Mouse (Mus musculus): ENCODE results near the gene Sugp2. TPM values are rescaled to one million over a fixed set of nuclear protein-coding genes. Genes with fewer than 3 reads are reported as not detected.

Gene Sugp2
- polyA plus RNA-seq (2011; ENCODE audit: insufficient read depth, insufficient read length, low read depth, missing spikeins) = 46.0 and 47.2 TPM in 2 replicates

GRCm38 (mm10) chr8:70234080-70234780, at the start of gene Sugp2, which contains the start of gene Armc6:
TSS of gene Sugp2 (plus strand) at chr8:70234226.
TSS of gene Armc6 (minus strand) at chr8:70234466.
- TF ChIP-seq CTCF (IDR thresholded peaks at IDR 0.05; ENCODE audit: low read depth, low read length) (no peak), EP300 (IDR thresholded peaks at IDR 0.05; ENCODE audit: insufficient read depth, low read depth, low read length) (no peak), POLR2A (IDR thresholded peaks at IDR 0.05; ENCODE audit: insufficient read depth, low read length) (no peak)
- H3K27ac ChIP-seq (ENCODE audit: insufficient read depth, low read length) = peak within 1 kb of the TSS; percentile 66; the same call in 1 of the 2 replicates
- no peaks in the 10 kb centered on the region for H3K9me3 ChIP-seq (replicated peaks; ENCODE audit: control insufficient read depth, insufficient read depth, low read length, poor library complexity, severe bottlenecking)
- H3K27me3 ChIP-seq (ENCODE audit: control insufficient read depth, insufficient read depth, low read length, poor library complexity, severe bottlenecking) = no peaks in the 10 kb centered on the region
- no peaks in the 10 kb centered on the region for H3K4me1 ChIP-seq (ENCODE audit: control insufficient read depth, insufficient read depth, low read length)
- peaks cover 29% of the 10 kb centered on the region for H3K36me3 ChIP-seq (ENCODE audit: control insufficient read depth, insufficient read depth, low read length, poor library complexity, severe bottlenecking)
- peak within 1 kb of the TSS; percentile 69 for H3K9ac ChIP-seq (ENCODE audit: low read depth, poor library complexity, severe bottlenecking)
- H3K4me3 ChIP-seq (ENCODE audit: low read depth, low read length) = peak within 1 kb of the TSS; percentile 86

- Histone ChIP-seq H3K27ac (ENCODE audit: insufficient read depth, low read length) (no peak overlapping the region), H3K9ac (ENCODE audit: low read depth, poor library complexity, severe bottlenecking) (no peak overlapping the region), H3K27me3 (ENCODE audit: control insufficient read depth, insufficient read depth, low read length, poor library complexity, severe bottlenecking) (no peaks in the 10 kb centered on the region), H3K4me1 (ENCODE audit: control insufficient read depth, insufficient read depth, low read length) (no peaks in the 10 kb centered on the region), H3K4me3 (ENCODE audit: low read depth, low read length) (no peak overlapping the region), H3K36me3 (ENCODE audit: control insufficient read depth, insufficient read depth, low read length, poor library complexity, severe bottlenecking) (no peaks in the 10 kb centered on the region), H3K9me3 (replicated peaks; ENCODE audit: control insufficient read depth, insufficient read depth, low read length, poor library complexity, severe bottlenecking) (no peaks in the 10 kb centered on the region)
- TF ChIP-seq POLR2A (IDR thresholded peaks at IDR 0.05; ENCODE audit: insufficient read depth, low read length) (no peak), EP300 (IDR thresholded peaks at IDR 0.05; ENCODE audit: insufficient read depth, low read depth, low read length) (no peak), CTCF (IDR thresholded peaks at IDR 0.05; ENCODE audit: low read depth, low read length) (no peak)
Observed at GRCm38 (mm10) chr8:70188707-70189106, 45.3 kb upstream of the Sugp2 start.

- Histone ChIP-seq H3K27ac (ENCODE audit: insufficient read depth, low read length) (no peak overlapping the region), H3K4me1 (ENCODE audit: control insufficient read depth, insufficient read depth, low read length) (no peaks in the 10 kb centered on the region), H3K9ac (ENCODE audit: low read depth, poor library complexity, severe bottlenecking) (no peak overlapping the region), H3K4me3 (ENCODE audit: low read depth, low read length) (no peak overlapping the region), H3K27me3 (ENCODE audit: control insufficient read depth, insufficient read depth, low read length, poor library complexity, severe bottlenecking) (no peaks in the 10 kb centered on the region), H3K9me3 (replicated peaks; ENCODE audit: control insufficient read depth, insufficient read depth, low read length, poor library complexity, severe bottlenecking) (no peaks in the 10 kb centered on the region), H3K36me3 (ENCODE audit: control insufficient read depth, insufficient read depth, low read length, poor library complexity, severe bottlenecking) (no peaks in the 10 kb centered on the region)
- no peak for TF ChIP-seq POLR2A (IDR thresholded peaks at IDR 0.05; ENCODE audit: insufficient read depth, low read length)
- no peak for TF ChIP-seq EP300 (IDR thresholded peaks at IDR 0.05; ENCODE audit: insufficient read depth, low read depth, low read length)
- TF ChIP-seq CTCF (IDR thresholded peaks at IDR 0.05; ENCODE audit: low read depth, low read length) = no peak
Observed at GRCm38 (mm10) chr8:70193238-70193637, 40.8 kb upstream of the Sugp2 start.

- no peak overlapping the region for H3K27ac ChIP-seq (ENCODE audit: insufficient read depth, low read length)
- TF ChIP-seq EP300 (IDR thresholded peaks at IDR 0.05; ENCODE audit: insufficient read depth, low read depth, low read length) = no peak
- TF ChIP-seq CTCF (IDR thresholded peaks at IDR 0.05; ENCODE audit: low read depth, low read length) = no peak
- no peak for TF ChIP-seq POLR2A (IDR thresholded peaks at IDR 0.05; ENCODE audit: insufficient read depth, low read length)
- no peak overlapping the region for H3K4me3 ChIP-seq (ENCODE audit: low read depth, low read length)
- H3K4me1 ChIP-seq (ENCODE audit: control insufficient read depth, insufficient read depth, low read length) = no peaks in the 10 kb centered on the region
- no peaks in the 10 kb centered on the region for H3K9me3 ChIP-seq (replicated peaks; ENCODE audit: control insufficient read depth, insufficient read depth, low read length, poor library complexity, severe bottlenecking)
- no peaks in the 10 kb centered on the region for H3K36me3 ChIP-seq (ENCODE audit: control insufficient read depth, insufficient read depth, low read length, poor library complexity, severe bottlenecking)
- H3K27me3 ChIP-seq (ENCODE audit: control insufficient read depth, insufficient read depth, low read length, poor library complexity, severe bottlenecking) = no peaks in the 10 kb centered on the region
- no peak overlapping the region for H3K9ac ChIP-seq (ENCODE audit: low read depth, poor library complexity, severe bottlenecking)
Observed at GRCm38 (mm10) chr8:70194191-70194590, 39.8 kb upstream of the Sugp2 start.

DNA sequence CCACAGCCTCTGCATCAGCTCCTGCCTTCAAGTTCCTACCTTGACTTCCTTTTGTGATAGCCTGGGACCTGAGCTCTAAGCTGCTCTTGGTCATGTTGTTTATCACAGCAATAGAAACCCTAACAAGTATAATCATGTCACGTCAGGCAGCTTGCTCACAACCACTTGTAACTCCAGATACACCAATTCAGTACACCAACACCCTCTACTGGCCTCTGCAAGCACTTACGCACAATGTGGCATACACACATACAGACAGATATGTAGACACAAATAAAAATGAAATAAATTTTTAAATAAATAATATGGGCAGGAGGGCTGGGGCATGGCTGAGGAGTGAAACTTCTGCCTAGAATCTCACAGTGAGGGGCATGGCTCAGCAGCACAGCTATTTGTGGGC, 38.3 kb upstream of the Sugp2 start:
- TF ChIP-seq EP300 (IDR thresholded peaks at IDR 0.05; ENCODE audit: insufficient read depth, low read depth, low read length) = no peak
- TF ChIP-seq CTCF (IDR thresholded peaks at IDR 0.05; ENCODE audit: low read depth, low read length) = no peak
- TF ChIP-seq POLR2A (IDR thresholded peaks at IDR 0.05; ENCODE audit: insufficient read depth, low read length) = no peak
- Histone ChIP-seq H3K27ac (ENCODE audit: insufficient read depth, low read length) (no peak overlapping the region), H3K27me3 (ENCODE audit: control insufficient read depth, insufficient read depth, low read length, poor library complexity, severe bottlenecking) (no peaks in the 10 kb centered on the region), H3K36me3 (ENCODE audit: control insufficient read depth, insufficient read depth, low read length, poor library complexity, severe bottlenecking) (no peaks in the 10 kb centered on the region), H3K4me1 (ENCODE audit: control insufficient read depth, insufficient read depth, low read length) (no peaks in the 10 kb centered on the region), H3K9me3 (replicated peaks; ENCODE audit: control insufficient read depth, insufficient read depth, low read length, poor library complexity, severe bottlenecking) (no peaks in the 10 kb centered on the region), H3K4me3 (ENCODE audit: low read depth, low read length) (no peak overlapping the region), H3K9ac (ENCODE audit: low read depth, poor library complexity, severe bottlenecking) (no peak overlapping the region)

DNA sequence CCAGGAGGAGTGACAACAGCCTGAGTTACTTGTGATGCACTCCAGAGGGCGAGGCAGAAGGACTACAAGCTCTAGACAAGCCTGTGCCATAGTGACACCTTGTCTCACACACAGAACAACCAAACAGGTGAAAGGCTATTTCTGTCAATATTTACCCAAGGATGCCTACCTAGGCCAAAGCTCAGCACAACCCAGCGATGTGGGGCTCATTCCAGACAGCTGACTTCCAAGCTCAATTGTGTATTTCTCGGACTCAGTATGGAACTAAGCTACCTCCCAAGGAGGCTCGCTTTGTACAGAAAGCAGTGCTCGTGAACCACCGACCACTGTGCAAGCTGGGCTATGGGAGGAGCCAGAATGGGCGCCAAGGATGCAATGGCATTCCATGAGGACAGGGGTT, 36.4 kb upstream of the Sugp2 start:
- Histone ChIP-seq H3K4me3 (ENCODE audit: low read depth, low read length) (no peak overlapping the region), H3K27me3 (ENCODE audit: control insufficient read depth, insufficient read depth, low read length, poor library complexity, severe bottlenecking) (no peaks in the 10 kb centered on the region), H3K4me1 (ENCODE audit: control insufficient read depth, insufficient read depth, low read length) (no peaks in the 10 kb centered on the region), H3K9me3 (replicated peaks; ENCODE audit: control insufficient read depth, insufficient read depth, low read length, poor library complexity, severe bottlenecking) (no peaks in the 10 kb centered on the region), H3K9ac (ENCODE audit: low read depth, poor library complexity, severe bottlenecking) (no peak overlapping the region), H3K27ac (ENCODE audit: insufficient read depth, low read length) (no peak overlapping the region), H3K36me3 (ENCODE audit: control insufficient read depth, insufficient read depth, low read length, poor library complexity, severe bottlenecking) (no peaks in the 10 kb centered on the region)
- TF ChIP-seq POLR2A (IDR thresholded peaks at IDR 0.05; ENCODE audit: insufficient read depth, low read length) (no peak), EP300 (IDR thresholded peaks at IDR 0.05; ENCODE audit: insufficient read depth, low read depth, low read length) (no peak), CTCF (IDR thresholded peaks at IDR 0.05; ENCODE audit: low read depth, low read length) (no peak)

Measured in ES-Bruce4 (cell line).